Mouse (Mus musculus): ENCODE measurements around the gene Suclg2. TPM values are rescaled to one million over a fixed set of nuclear protein-coding genes. Genes with fewer than 3 reads are reported as not detected.

Suclg2 gene
- polyA plus RNA-seq, 1 experiment from 2014 or later, result 105 TPM

- 53% methylated on average over 4 of the region's 4 CpGs for WGBS
- no peak overlapping the region; the same call in 1 of the 2 replicates for H3K27ac ChIP-seq (ENCODE audit: low read length)
Observed at GRCm38 (mm10) chr6:95704626-95705025, 14.0 kb downstream of the Suclg2 start.

GRCm38 (mm10) chr6:95702200-95702599 is 16.4 kb downstream of the Suclg2 start:
- ATAC-seq (replicated peaks; ENCODE audit: extremely low read depth, insufficient read depth, low FRiP score), result no peak
- Histone ChIP-seq H3K4me1 (ENCODE audit: control insufficient read depth, insufficient read depth, low read length) (peaks cover 12% of the 10 kb centered on the region; the same call in 1 of the 2 replicates), H3K4me3 (ENCODE audit: low read length) (no peak overlapping the region), H3K9ac (ENCODE audit: low read length) (no peak overlapping the region), H3K9me3 (replicated peaks; ENCODE audit: control insufficient read depth, low read length) (no peaks in the 10 kb centered on the region), H3K36me3 (ENCODE audit: control insufficient read depth, insufficient read depth) (no peaks in the 10 kb centered on the region), H3K27me3 (ENCODE audit: control insufficient read depth, insufficient read depth, low read length) (no peaks in the 10 kb centered on the region), H3K27ac (ENCODE audit: low read length) (no peak overlapping the region), H3K4me2 (ENCODE audit: low read depth, low read length) (no peak overlapping the region)
- whole genome bisulfite sequencing, result 52% methylated on average over 9 of the region's 9 CpGs

More at GRCm38 (mm10) chr6:95704626-95705025, 14.0 kb downstream of the Suclg2 start:
- Histone ChIP-seq H3K4me3 (ENCODE audit: low read length) (no peak overlapping the region), H3K4me2 (ENCODE audit: low read depth, low read length) (no peak overlapping the region), H3K9ac (ENCODE audit: low read length) (no peak overlapping the region), H3K9me3 (replicated peaks; ENCODE audit: control insufficient read depth, low read length) (no peaks in the 10 kb centered on the region), H3K27me3 (ENCODE audit: control insufficient read depth, insufficient read depth, low read length) (no peaks in the 10 kb centered on the region), H3K4me1 (ENCODE audit: control insufficient read depth, insufficient read depth, low read length) (peaks cover 13% of the 10 kb centered on the region), H3K36me3 (ENCODE audit: control insufficient read depth, insufficient read depth) (no peaks in the 10 kb centered on the region)
- ATAC-seq (replicated peaks; ENCODE audit: extremely low read depth, insufficient read depth, low FRiP score), result no peak

GRCm38 (mm10) chr6:95701786-95702185 is 16.8 kb downstream of the Suclg2 start:
- ATAC-seq (replicated peaks; ENCODE audit: extremely low read depth, insufficient read depth, low FRiP score), result no peak

GRCm38 (mm10) chr6:95700981-95701610 is 17.5 kb downstream of the Suclg2 start:
- H3K4me1 ChIP-seq (ENCODE audit: control insufficient read depth, insufficient read depth, low read length), result peaks cover 12% of the 10 kb centered on the region; the same call in 1 of the 2 replicates
- ATAC-seq (replicated peaks; ENCODE audit: extremely low read depth, insufficient read depth, low FRiP score), result no peak

More at GRCm38 (mm10) chr6:95701786-95702185, 16.8 kb downstream of the Suclg2 start:
- 73% methylated on average over 7 of the region's 7 CpGs for WGBS
- Histone ChIP-seq H3K27me3 (ENCODE audit: control insufficient read depth, insufficient read depth, low read length) (no peaks in the 10 kb centered on the region), H3K4me2 (ENCODE audit: low read depth, low read length) (no peak overlapping the region), H3K9me3 (replicated peaks; ENCODE audit: control insufficient read depth, low read length) (no peaks in the 10 kb centered on the region), H3K4me1 (ENCODE audit: control insufficient read depth, insufficient read depth, low read length) (peaks cover 12% of the 10 kb centered on the region; the same call in 1 of the 2 replicates), H3K36me3 (ENCODE audit: control insufficient read depth, insufficient read depth) (no peaks in the 10 kb centered on the region), H3K9ac (ENCODE audit: low read length) (no peak overlapping the region), H3K4me3 (ENCODE audit: low read length) (no peak overlapping the region), H3K27ac (ENCODE audit: low read length) (no peak overlapping the region)

GRCm38 (mm10) chr6:95700191-95700590 is 18.4 kb downstream of the Suclg2 start:
- no peak overlapping the region; the same call in 1 of the 2 replicates for H3K27ac ChIP-seq (ENCODE audit: low read length)
- WGBS, result 72% methylated on average over 4 of the region's 5 CpGs

More at GRCm38 (mm10) chr6:95700981-95701610, 17.5 kb downstream of the Suclg2 start:
- H3K27ac ChIP-seq (ENCODE audit: low read length), result no peak overlapping the region
- WGBS, result 81% methylated on average over 2 of the region's 2 CpGs
- H3K27me3 ChIP-seq (ENCODE audit: control insufficient read depth, insufficient read depth, low read length), result no peaks in the 10 kb centered on the region
- H3K9ac ChIP-seq (ENCODE audit: low read length), result no peak overlapping the region
- H3K4me2 ChIP-seq (ENCODE audit: low read depth, low read length), result no peak overlapping the region
- H3K4me3 ChIP-seq (ENCODE audit: low read length), result no peak overlapping the region
- no peaks in the 10 kb centered on the region for H3K36me3 ChIP-seq (ENCODE audit: control insufficient read depth, insufficient read depth)
- H3K9me3 ChIP-seq (replicated peaks; ENCODE audit: control insufficient read depth, low read length), result no peaks in the 10 kb centered on the region

GRCm38 (mm10) chr6:95699326-95699725 is 19.3 kb downstream of the Suclg2 start:
- Histone ChIP-seq H3K9ac (ENCODE audit: low read length) (no peak overlapping the region), H3K4me3 (ENCODE audit: low read length) (no peak overlapping the region), H3K27ac (ENCODE audit: low read length) (no peak overlapping the region), H3K27me3 (ENCODE audit: control insufficient read depth, insufficient read depth, low read length) (no peaks in the 10 kb centered on the region), H3K4me1 (ENCODE audit: control insufficient read depth, insufficient read depth, low read length) (peaks cover 9% of the 10 kb centered on the region; the same call in 1 of the 2 replicates), H3K4me2 (ENCODE audit: low read depth, low read length) (no peak overlapping the region), H3K9me3 (replicated peaks; ENCODE audit: control insufficient read depth, low read length) (no peaks in the 10 kb centered on the region), H3K36me3 (ENCODE audit: control insufficient read depth, insufficient read depth) (no peaks in the 10 kb centered on the region)
- ATAC-seq (replicated peaks; ENCODE audit: extremely low read depth, insufficient read depth, low FRiP score), result no peak
- WGBS, result 80% methylated on average over 3 of the region's 3 CpGs

More at GRCm38 (mm10) chr6:95700191-95700590, 18.4 kb downstream of the Suclg2 start:
- Histone ChIP-seq H3K9ac (ENCODE audit: low read length) (no peak overlapping the region), H3K9me3 (replicated peaks; ENCODE audit: control insufficient read depth, low read length) (no peaks in the 10 kb centered on the region), H3K4me2 (ENCODE audit: low read depth, low read length) (no peak overlapping the region), H3K4me3 (ENCODE audit: low read length) (no peak overlapping the region), H3K27me3 (ENCODE audit: control insufficient read depth, insufficient read depth, low read length) (no peaks in the 10 kb centered on the region), H3K36me3 (ENCODE audit: control insufficient read depth, insufficient read depth) (no peaks in the 10 kb centered on the region), H3K4me1 (ENCODE audit: control insufficient read depth, insufficient read depth, low read length) (peaks cover 12% of the 10 kb centered on the region; the same call in 1 of the 2 replicates)
- ATAC-seq (replicated peaks; ENCODE audit: extremely low read depth, insufficient read depth, low FRiP score), result no peak

GRCm38 (mm10) chr6:95698536-95699162 is 20.0 kb downstream of the Suclg2 start:
- Histone ChIP-seq H3K27me3 (ENCODE audit: control insufficient read depth, insufficient read depth, low read length) (no peaks in the 10 kb centered on the region), H3K4me3 (ENCODE audit: low read length) (no peak overlapping the region), H3K27ac (ENCODE audit: low read length) (no peak overlapping the region), H3K4me2 (ENCODE audit: low read depth, low read length) (no peak overlapping the region), H3K9ac (ENCODE audit: low read length) (no peak overlapping the region), H3K4me1 (ENCODE audit: control insufficient read depth, insufficient read depth, low read length) (peaks cover 9% of the 10 kb centered on the region; the same call in 1 of the 2 replicates), H3K9me3 (replicated peaks; ENCODE audit: control insufficient read depth, low read length) (no peaks in the 10 kb centered on the region), H3K36me3 (ENCODE audit: control insufficient read depth, insufficient read depth) (no peaks in the 10 kb centered on the region)
- ATAC-seq (replicated peaks; ENCODE audit: extremely low read depth, insufficient read depth, low FRiP score), result no peak
- WGBS, result 34% methylated on average over 5 of the region's 6 CpGs

GRCm38 (mm10) chr6:95694910-95695309 is 23.7 kb downstream of the Suclg2 start:
- Histone ChIP-seq H3K4me3 (ENCODE audit: low read length) (no peak overlapping the region), H3K27ac (ENCODE audit: low read length) (no peak overlapping the region), H3K4me1 (ENCODE audit: control insufficient read depth, insufficient read depth, low read length) (peaks cover 3% of the 10 kb centered on the region; the same call in 1 of the 2 replicates), H3K27me3 (ENCODE audit: control insufficient read depth, insufficient read depth, low read length) (no peaks in the 10 kb centered on the region), H3K4me2 (ENCODE audit: low read depth, low read length) (no peak overlapping the region), H3K9me3 (replicated peaks; ENCODE audit: control insufficient read depth, low read length) (no peaks in the 10 kb centered on the region), H3K36me3 (ENCODE audit: control insufficient read depth, insufficient read depth) (no peaks in the 10 kb centered on the region), H3K9ac (ENCODE audit: low read length) (no peak overlapping the region)
- no peak for ATAC-seq (replicated peaks; ENCODE audit: extremely low read depth, insufficient read depth, low FRiP score)
- 72% methylated on average over 4 of the region's 4 CpGs for WGBS

GRCm38 (mm10) chr6:95685242-95685641 is 33.4 kb downstream of the Suclg2 start:
- no peak overlapping the region for H3K27ac ChIP-seq (ENCODE audit: low read length)
- peaks cover 15% of the 10 kb centered on the region for H3K4me1 ChIP-seq (ENCODE audit: control insufficient read depth, insufficient read depth, low read length)
- no peaks in the 10 kb centered on the region for H3K27me3 ChIP-seq (ENCODE audit: control insufficient read depth, insufficient read depth, low read length)
- no peaks in the 10 kb centered on the region for H3K36me3 ChIP-seq (ENCODE audit: control insufficient read depth, insufficient read depth)
- no peak overlapping the region for H3K4me3 ChIP-seq (ENCODE audit: low read length)
- no peak overlapping the region for H3K4me2 ChIP-seq (ENCODE audit: low read depth, low read length)
- H3K9me3 ChIP-seq (replicated peaks; ENCODE audit: control insufficient read depth, low read length), result no peaks in the 10 kb centered on the region
- WGBS, result 64% methylated on average over 4 of the region's 4 CpGs
- ATAC-seq (replicated peaks; ENCODE audit: extremely low read depth, insufficient read depth, low FRiP score), result no peak
- no peak overlapping the region for H3K9ac ChIP-seq (ENCODE audit: low read length)
